Mouse (Mus musculus) layer of hippocampus, postnatal 14 days (tissue): ENCODE results near the gene Cd151. TPM values are rescaled to one million over a fixed set of nuclear protein-coding genes. Genes with fewer than 3 reads are reported as not detected.

Experiments used
- total RNA-seq, 2 experiments: library from RNA; stranded (reverse); gene quantifications; 2 replicates each; pipeline ENCODE4 v1.2.3; 2021

Gene Cd151
- total RNA-seq, 2 experiments from 2014 or later = 29.5 to 33.8 TPM

Other genes with a start within 250 kb of the Cd151 start
- 10 to 100 TPM; 66.9 to 77.2 TPM for gene Phrf1, start 238.6 kb upstream of the Cd151 start, total RNA-seq
- 1 to 10 TPM in 1 of 2 experiments, under 1 TPM in 1; 0.46 to 1.3 TPM for gene Irf7, start 200.9 kb upstream of the Cd151 start, total RNA-seq
- gene Cdhr5, start 190.6 kb upstream of the Cd151 start, total RNA-seq = not detected
- gene Sct, start 188.3 kb upstream of the Cd151 start, total RNA-seq = not detected
- gene Drd4, start 175.4 kb upstream of the Cd151 start, total RNA-seq = under 1 TPM; 0.31 to 0.32 TPM
- 100 to 1,000 TPM; 180 to 199 TPM for gene Deaf1, start 139.7 kb upstream of the Cd151 start, total RNA-seq
- gene Tmem80, start 139.7 kb upstream of the Cd151 start, total RNA-seq = 10 to 100 TPM; 30.2 to 30.8 TPM
- gene Eps8l2, start 128.5 kb upstream of the Cd151 start, total RNA-seq = 1 to 10 TPM; 5.5 to 7.8 TPM
- gene Taldo1, start 75.2 kb upstream of the Cd151 start, total RNA-seq = 100 to 1,000 TPM; 129 to 140 TPM
- 10 to 100 TPM; 37.4 to 37.6 TPM for gene Gatd1, start 53.3 kb upstream of the Cd151 start, total RNA-seq
- gene Cend1, start 37.9 kb upstream of the Cd151 start, total RNA-seq = 100 to 1,000 TPM; 332 to 341 TPM
- 100 to 1,000 TPM; 366 to 390 TPM for gene Slc25a22, start 29.5 kb upstream of the Cd151 start, total RNA-seq
- gene Pidd1, start 23.4 kb upstream of the Cd151 start, total RNA-seq = 1 to 10 TPM; 1.9 TPM
- gene Rplp2, start 20.0 kb upstream of the Cd151 start, total RNA-seq = 100 to 1,000 TPM; 577 to 590 TPM
- 10 to 100 TPM; 32.4 to 36.6 TPM for gene Pnpla2, start 12.2 kb upstream of the Cd151 start, total RNA-seq
- gene Cracr2b, start 6.3 kb upstream of the Cd151 start, total RNA-seq = 1 to 10 TPM; 5.5 to 6.6 TPM
- gene Polr2l, start 7.7 kb downstream of the Cd151 start, total RNA-seq = 10 to 100 TPM; 43.9 to 50.4 TPM
- 10 to 100 TPM; 24.5 to 28.7 TPM for gene Tspan4, start 7.8 kb downstream of the Cd151 start, total RNA-seq
- 10 to 100 TPM; 79.9 to 86.7 TPM for gene Chid1, start 72.5 kb downstream of the Cd151 start, total RNA-seq
- gene Ap2a2, start 94.8 kb downstream of the Cd151 start, total RNA-seq = 100 to 1,000 TPM; 279 to 285 TPM
- not detected for gene Muc6, start 187.9 kb downstream of the Cd151 start, total RNA-seq
- gene Muc2, start 222.9 kb downstream of the Cd151 start, total RNA-seq = 1 to 10 TPM in 1 of 2 experiments, under 1 TPM in 1; 0.83 to 1.2 TPM